Mouse (Mus musculus) cerebellum, adult 18-20 months (tissue): ENCODE results near the gene Dyrk3.

Experiments used
- DNase-seq, 2 experiments: peaks; one replicate each; pipeline ENCODE4 v3.0.0; 2021

The Dyrk3 gene

GRCm38 (mm10) chr1:131079762-131080161 lies 58.4 kb downstream of the Dyrk3 start:
- DNase-seq, result no peak

- DNase-seq, result no peak
Measured at GRCm38 (mm10) chr1:131078761-131079330, 59.3 kb downstream of the Dyrk3 start.
